Mouse (Mus musculus): ENCODE measurements around the gene Mthfd1.

Mthfd1 gene

DNA sequence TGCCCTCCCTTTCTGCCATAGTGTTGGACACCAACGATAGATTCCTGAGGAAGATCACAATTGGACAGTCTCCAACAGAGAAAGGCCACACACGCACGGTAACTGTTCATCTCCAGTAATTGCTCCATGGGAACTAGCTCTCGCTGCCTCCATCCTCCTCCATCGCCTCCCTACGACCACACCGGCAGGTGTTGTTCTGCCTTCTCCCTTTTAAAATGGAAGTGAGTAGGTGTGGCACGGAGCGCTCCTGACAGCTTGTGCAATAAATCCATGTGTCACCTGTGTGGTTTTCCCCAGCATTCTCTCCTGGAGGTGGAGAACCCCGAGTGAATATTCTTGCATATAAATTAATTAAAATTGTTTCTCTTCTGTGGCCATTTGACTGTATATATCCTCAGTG is 45.3 kb downstream of the Mthfd1 start:
- no peak for DNase-seq (ENCODE audit: low spot score in 2 of 2)

DNA sequence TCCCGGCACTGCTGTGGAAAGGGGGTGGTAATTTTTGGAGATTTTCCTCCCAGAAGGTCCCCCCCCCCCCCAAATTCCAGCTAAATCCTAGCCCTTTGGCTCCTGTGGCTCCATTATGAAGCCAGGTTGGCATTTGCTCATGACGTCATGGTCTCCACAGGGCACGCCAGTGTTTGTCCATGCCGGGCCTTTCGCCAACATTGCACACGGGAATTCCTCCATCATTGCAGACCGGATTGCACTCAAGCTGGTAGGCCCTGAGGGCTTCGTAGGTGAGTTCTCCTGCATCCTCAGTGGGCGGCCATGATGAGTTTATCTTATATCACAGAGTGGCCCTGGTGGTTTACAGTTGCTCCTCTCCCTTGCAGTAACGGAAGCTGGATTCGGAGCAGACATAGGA is 48.4 kb downstream of the Mthfd1 start:
- DNase-seq (ENCODE audit: low spot score in 2 of 2) = no peak

DNA sequence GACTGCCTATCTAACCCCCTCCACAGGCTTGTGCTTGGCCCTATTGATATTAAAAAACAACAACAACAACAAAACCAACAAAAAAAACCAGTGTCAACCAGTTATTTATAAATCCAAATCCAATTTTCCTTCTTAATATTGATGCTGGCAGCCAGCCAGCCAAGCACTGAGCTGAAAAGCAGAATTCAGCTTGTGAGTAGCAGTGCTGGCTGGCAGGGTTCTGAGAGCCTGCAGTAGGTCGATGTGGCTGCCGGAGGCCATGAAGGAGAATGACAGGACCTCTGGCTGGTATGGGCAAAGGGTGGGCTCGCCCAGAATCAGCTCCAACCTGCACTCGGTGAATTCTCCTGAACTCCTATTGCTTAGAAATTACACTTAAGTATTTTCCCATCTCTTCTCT is 49.1 kb downstream of the Mthfd1 start:
- DNase-seq (ENCODE audit: low spot score in 2 of 2) = no peak

DNA sequence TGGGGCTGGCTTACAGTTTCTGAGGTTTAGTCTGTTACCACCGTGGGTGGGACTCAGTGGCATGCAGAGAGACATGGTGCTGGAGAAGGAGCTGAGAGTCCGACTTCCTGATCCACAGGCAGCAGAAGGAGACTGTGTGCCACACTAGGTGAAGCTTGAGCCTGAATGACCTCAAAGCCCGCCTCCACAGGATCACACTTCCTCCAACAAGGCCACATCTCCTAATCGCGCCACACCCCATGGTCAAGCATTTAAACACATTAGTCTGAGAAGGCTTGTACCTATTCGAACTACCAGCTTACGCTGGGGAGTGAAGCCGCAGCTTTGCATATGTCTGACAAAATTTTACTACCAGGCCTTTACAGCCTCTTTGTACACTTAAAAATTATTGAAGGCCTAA is 50.0 kb downstream of the Mthfd1 start:
- DNase-seq (ENCODE audit: low spot score in 2 of 2) = no peak

- DNase-seq (ENCODE audit: low spot score in 2 of 2) = no peak
Measured at GRCm38 (mm10) chr12:76306852-76307561, 51.9 kb downstream of the Mthfd1 start.

DNA sequence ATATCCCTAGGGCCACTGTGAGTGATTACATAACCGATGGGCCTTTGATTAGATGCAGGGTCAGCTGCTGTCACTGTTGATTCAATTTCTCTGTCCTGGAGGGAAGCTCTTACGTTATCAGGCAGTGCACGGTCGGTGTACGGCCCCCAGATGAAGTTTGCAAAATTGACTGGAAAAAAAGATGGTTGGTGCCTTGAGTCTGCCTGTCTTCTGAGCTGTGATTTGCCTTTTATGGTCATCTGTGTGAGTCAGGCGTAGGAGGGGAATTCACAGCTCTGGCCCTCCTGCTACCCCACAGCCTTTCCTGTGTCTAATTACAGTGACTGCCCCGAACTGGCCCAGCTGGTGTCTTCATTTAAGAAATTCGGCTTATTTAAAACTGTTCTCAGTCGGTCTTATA is 52.9 kb downstream of the Mthfd1 start:
- peak in 1 of 2 experiments; percentile 37 for DNase-seq (ENCODE audit: low spot score in 2 of 2)

GRCm38 (mm10) chr12:76308436-76308835 is 53.3 kb downstream of the Mthfd1 start:
- no peak for DNase-seq (ENCODE audit: low spot score in 2 of 2)

DNA sequence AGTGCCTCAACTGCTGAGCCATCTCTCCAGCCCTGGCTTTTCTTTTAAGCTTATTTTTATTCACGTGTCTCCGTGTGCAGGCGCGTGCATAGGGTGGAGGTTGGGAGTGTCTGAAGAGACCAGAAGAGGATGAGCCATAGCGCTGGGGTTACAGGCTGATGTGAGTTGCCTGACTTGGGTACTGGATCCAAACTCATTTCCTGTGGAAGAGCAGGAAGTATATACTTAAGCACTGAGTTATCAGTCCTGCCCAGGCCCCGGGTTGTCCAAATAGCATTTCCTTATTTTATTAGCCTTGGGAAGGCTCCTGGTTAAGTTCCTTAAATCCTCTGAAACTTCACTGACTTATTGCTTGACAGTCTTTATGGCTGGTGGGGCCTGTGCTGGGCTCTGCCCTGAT is 54.9 kb downstream of the Mthfd1 start:
- DNase-seq (ENCODE audit: low spot score in 2 of 2) = no peak

GRCm38 (mm10) chr12:76310633-76311032 is 55.5 kb downstream of the Mthfd1 start:
- DNase-seq (ENCODE audit: low spot score in 2 of 2) = no peak

GRCm38 (mm10) chr12:76311227-76311626 is 56.1 kb downstream of the Mthfd1 start:
- no peak for DNase-seq (ENCODE audit: low spot score in 2 of 2)

GRCm38 (mm10) chr12:76311951-76312350 is 56.9 kb downstream of the Mthfd1 start:
- DNase-seq (ENCODE audit: low spot score in 2 of 2) = no peak

DNA sequence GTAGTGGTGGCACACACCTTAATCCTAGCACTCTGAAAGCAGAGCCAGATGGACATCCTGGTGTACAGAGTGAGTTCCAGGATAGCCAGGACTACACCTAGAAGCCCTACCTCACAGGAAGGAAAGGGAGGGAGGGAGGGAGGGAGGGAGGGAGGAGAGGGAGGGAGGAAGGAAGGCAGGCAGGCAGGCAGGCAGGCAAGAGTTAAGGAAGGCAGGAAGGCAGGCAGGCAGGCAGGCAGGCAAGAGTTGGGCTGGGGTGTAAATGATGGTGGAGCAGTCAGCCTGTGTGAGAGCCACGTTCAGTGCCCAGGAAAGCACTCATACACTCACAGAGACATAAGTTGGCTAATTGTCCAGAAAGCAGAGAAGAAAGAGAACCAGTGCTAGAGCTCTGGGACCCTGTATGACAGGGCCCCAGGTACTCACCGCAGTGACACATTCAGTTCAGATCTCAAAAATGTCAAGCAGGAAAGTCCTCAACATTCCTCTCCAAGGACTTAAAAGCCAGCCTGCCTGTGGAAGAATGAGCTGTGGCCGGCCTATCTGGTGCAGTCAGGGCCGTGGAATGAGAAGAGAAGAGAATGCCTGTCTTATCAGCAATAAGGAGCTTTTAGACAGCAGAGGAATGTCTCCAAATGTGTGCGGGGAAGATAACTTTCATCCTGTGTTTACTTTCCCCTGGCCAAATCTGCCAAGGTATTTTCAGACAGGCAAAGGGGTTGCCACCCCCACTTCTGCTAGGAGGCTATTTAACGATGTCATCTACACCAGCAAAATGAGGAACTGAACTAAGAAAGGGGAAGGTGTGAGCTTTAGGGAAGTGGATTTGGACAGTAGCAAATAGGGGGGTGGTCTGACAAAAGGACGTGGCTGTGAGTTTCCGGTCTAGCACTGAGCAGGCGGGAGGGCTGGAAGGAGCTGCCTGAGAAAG is 63.4 kb downstream of the Mthfd1 start:
- no peak for DNase-seq (ENCODE audit: low spot score in 2 of 2)

DNA sequence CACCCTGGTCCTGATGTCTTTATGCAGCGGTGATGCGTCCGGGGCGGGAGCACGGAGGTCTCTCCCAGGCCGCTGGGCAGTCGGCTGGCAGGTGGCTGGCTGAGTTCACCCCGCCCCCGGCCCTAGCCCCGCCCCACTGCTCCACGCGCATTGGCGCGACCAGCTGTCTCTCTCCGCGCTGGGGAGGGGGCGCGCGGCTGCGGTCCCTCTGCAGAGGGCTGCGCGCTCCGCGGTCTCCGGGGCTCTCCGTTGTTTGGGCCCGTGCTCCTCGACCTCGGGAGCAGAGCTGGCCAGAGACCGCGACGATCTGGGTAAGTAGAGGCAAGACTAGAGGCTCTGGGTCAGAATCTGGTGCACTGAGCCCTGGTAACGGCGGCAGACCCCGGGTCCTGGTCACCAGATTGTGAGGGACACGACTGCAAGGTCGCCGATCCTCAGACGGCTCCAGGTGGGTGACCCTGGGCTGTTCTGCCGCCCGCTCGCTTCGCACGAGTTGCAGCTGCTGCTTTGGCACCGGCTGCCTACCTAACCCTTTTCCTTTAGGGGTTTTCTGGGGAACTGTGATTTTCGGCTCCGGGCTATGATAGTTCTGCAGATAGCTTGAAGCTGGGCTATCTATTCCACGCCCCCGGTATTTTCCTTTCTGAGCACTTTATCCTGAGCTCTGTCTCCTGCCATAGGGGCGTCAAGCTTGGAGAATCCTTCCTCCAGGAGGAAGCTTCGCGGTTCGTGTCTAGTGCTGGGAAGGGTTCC is 69.8 kb downstream of the Mthfd1 start, which contains the start of gene Akap5:
Gene Akap5 (plus strand): TSS at position 213 of the 753 bp plus-strand sequence.
- DNase-seq (ENCODE audit: low spot score in 2 of 2) = peak in 1 of 2 experiments; percentile 47

- no peak for DNase-seq (ENCODE audit: low spot score in 2 of 2)
Measured at GRCm38 (mm10) chr12:76326437-76327220, 71.5 kb downstream of the Mthfd1 start.

DNA sequence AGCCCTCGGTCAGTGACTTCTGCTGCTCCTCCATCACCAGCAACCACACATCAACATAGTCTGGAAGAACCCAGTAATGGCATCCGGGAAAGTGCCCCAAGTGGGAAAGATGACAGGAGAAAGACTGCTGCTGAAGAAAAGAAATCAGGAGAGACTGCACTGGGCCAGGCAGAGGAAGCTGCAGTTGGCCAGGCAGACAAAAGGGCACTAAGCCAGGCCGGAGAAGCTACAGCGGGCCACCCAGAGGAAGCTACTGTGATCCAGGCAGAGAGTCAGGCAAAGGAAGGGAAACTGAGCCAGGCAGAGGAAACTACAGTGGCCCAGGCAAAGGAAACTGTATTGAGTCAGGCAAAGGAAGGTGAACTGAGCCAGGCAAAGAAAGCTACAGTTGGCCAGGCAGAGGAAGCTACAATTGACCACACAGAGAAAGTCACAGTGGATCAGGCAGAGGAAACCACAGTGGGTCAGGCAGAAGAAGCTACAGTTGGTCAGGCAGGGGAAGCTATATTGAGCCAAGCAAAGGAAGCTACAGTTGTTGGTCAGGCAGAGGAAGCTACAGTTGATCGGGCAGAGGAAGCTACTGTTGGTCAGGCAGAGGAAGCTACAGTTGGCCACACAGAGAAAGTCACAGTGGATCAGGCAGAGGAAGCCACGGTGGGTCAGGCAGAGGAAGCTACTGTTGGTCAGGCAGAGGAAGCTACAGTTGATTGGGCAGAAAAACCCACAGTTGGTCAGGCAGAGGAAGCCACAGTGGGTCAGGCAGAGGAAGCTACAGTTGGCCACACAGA is 73.7 kb downstream of the Mthfd1 start:
- DNase-seq (ENCODE audit: low spot score in 2 of 2) = no peak

GRCm38 (mm10) chr12:76333688-76334087 is 78.6 kb downstream of the Mthfd1 start:
- DNase-seq (ENCODE audit: low spot score in 2 of 2) = no peak

GRCm38 (mm10) chr12:76335641-76336040 is 80.5 kb downstream of the Mthfd1 start:
- DNase-seq (ENCODE audit: low spot score in 2 of 2) = no peak

- no peak for DNase-seq (ENCODE audit: low spot score in 2 of 2)
Measured at GRCm38 (mm10) chr12:76336111-76336965, 81.2 kb downstream of the Mthfd1 start.

GRCm38 (mm10) chr12:76341080-76341479 is 86.0 kb downstream of the Mthfd1 start:
- DNase-seq (ENCODE audit: low spot score in 2 of 2) = no peak
